Mouse (Mus musculus) C2C12 (cell line): ENCODE measurements around the gene Msx1.

ENCODE experiments used
- CEBPB ChIP-seq: IDR thresholded peaks from one replicate; pipeline ENCODE4 v1.6.1; 2011; ENCODE audit warnings: low read depth, mild to moderate bottlenecking, control low read depth, moderate library complexity
- CTCF ChIP-seq: IDR thresholded peaks from one replicate; pipeline ENCODE4 v1.5.1; 2011; ENCODE audit not compliant: control insufficient read depth, insufficient read depth, insufficient read length
- FOSL1 ChIP-seq: IDR thresholded peaks from one replicate; pipeline ENCODE4 v1.8.0; 2011; ENCODE audit warnings: mild to moderate bottlenecking, low read length; ENCODE audit not compliant: poor library complexity, insufficient read depth, severe bottlenecking
- MAX ChIP-seq: IDR thresholded peaks from one replicate; pipeline ENCODE4 v1.6.1; 2011; ENCODE audit warnings: mild to moderate bottlenecking, control low read depth
- MYOD1 ChIP-seq: IDR thresholded peaks from one replicate; pipeline ENCODE4 v1.6.1; 2011; ENCODE audit warnings: low read depth; ENCODE audit not compliant: control insufficient read depth, insufficient read length
- MYOG ChIP-seq: IDR thresholded peaks from one replicate; pipeline ENCODE4 v1.6.1; 2011; ENCODE audit not compliant: control insufficient read depth, insufficient read length; ENCODE audit errors: extremely low read depth
- USF1 ChIP-seq: IDR thresholded peaks from one replicate; pipeline ENCODE4 v1.6.1; 2011; ENCODE audit warnings: low read depth, mild to moderate bottlenecking, control low read depth, moderate library complexity

- no peak for TF ChIP-seq CTCF
- no peak for TF ChIP-seq USF1
- no peak for TF ChIP-seq MYOG
- TF ChIP-seq CEBPB: no peak
- no peak for TF ChIP-seq MAX
- TF ChIP-seq MYOD1: no peak
- TF ChIP-seq FOSL1: no peak
Measured at GRCm38 (mm10) chr5:37851305-37851982, 27.1 kb upstream of the Msx1 start.
